Mouse (Mus musculus) liver, embryonic 14.5 days (tissue): ENCODE measurements around the gene Mllt3. TPM values are rescaled to one million over a fixed set of nuclear protein-coding genes. Genes with fewer than 3 reads are reported as not detected.

Source experiments
- ATAC-seq: fragments of 200-750 bp; cut with Nextera tagmentation; 2 replicates; pipeline ENCODE4 v1.8.0; 2017; ENCODE audit warnings: moderate number of reproducible peaks, mild to moderate bottlenecking, moderate library complexity; ENCODE audit not compliant: insufficient read depth
- DNase-seq, 3 experiments: peaks; one replicate each; pipeline ENCODE4 v3.0.0-alpha.2; 2012 to 2013; ENCODE audit warnings: low read depth in 3 of 3, low spot score in 3 of 3
- H3K27ac ChIP-seq: fragments of 300-500 bp; sonication (generic); 2 replicates; pipeline ENCODE4 v1.5.1; 2014; ENCODE audit warnings: moderate library complexity, mild to moderate bottlenecking, control low read depth, inconsistent platforms
- H3K27me3 ChIP-seq: fragments of 300-500 bp; sonication (generic); 2 replicates; pipeline ENCODE4 v1.6.1; 2014; ENCODE audit warnings: mild to moderate bottlenecking, low read length, moderate library complexity; ENCODE audit not compliant: control insufficient read depth, insufficient read depth
- H3K36me3 ChIP-seq: fragments of 300-500 bp; sonication (generic); replicated peaks from 2 replicates; pipeline ENCODE4 v1.6.1; 2014; ENCODE audit warnings: low read depth; ENCODE audit not compliant: control insufficient read depth, insufficient read depth
- H3K4me1 ChIP-seq, 2 experiments: fragments of 200-500 bp in 1 of 2; fragments of 300-500 bp in 1 of 2; sonication (generic) in 1 of 2; replicated peaks; 2 replicates each; pipeline ENCODE4 v1.6.1; 2012 to 2014; ENCODE audit warnings: antibody characterized with exemption in 1 of 2, inconsistent platforms in 1 of 2, low read length in 1 of 2; ENCODE audit not compliant: control insufficient read depth in 2 of 2, insufficient read depth in 2 of 2
- H3K4me2 ChIP-seq: fragments of 300-500 bp; sonication (generic); 2 replicates; pipeline ENCODE4 v1.6.1; 2014; ENCODE audit warnings: low read depth, mild to moderate bottlenecking, control low read depth, moderate library complexity
- H3K4me3 ChIP-seq, 2 experiments: fragments of 200-500 bp in 1 of 2; fragments of 300-500 bp in 1 of 2; sonication (generic) in 1 of 2; 2 replicates each; pipeline ENCODE4 v1.5.1; 2012 to 2014; ENCODE audit warnings: low read depth in 2 of 2, low read length in 2 of 2, mild to moderate bottlenecking in 2 of 2, control low read depth in 1 of 2, inconsistent platforms in 1 of 2, moderate library complexity in 1 of 2; ENCODE audit not compliant: insufficient read depth in 1 of 2
- H3K9ac ChIP-seq: fragments of 300-500 bp; sonication (generic); replicated peaks from 2 replicates; pipeline ENCODE4 v1.6.1; 2014; ENCODE audit warnings: mild to moderate bottlenecking, control low read depth, moderate library complexity
- H3K9me3 ChIP-seq: fragments of 300-500 bp; sonication (generic); 2 replicates; pipeline ENCODE4 v1.6.1; 2016; ENCODE audit warnings: low read length, mixed read lengths; ENCODE audit not compliant: control insufficient read depth
- CTCF ChIP-seq: IDR thresholded peaks from 2 replicates; pipeline ENCODE4 v1.5.1; 2016; ENCODE audit warnings: antibody characterized with exemption, low read depth, control low read depth
- EP300 ChIP-seq: IDR thresholded peaks from 2 replicates; pipeline ENCODE4 v1.6.1; 2016; ENCODE audit warnings: antibody characterized with exemption, low read depth
- WGBS: fragments of 180-500 bp; shearing (Covaris S2); extraction: QIAGEN DNeasy Blood & Tissue Kit; methylation state at CpG from one replicate; pipeline ENCODE4 v1.1.7; 2014; ENCODE audit not compliant: insufficient replicate concordance; 5-methylcytosine and 5-hydroxymethylcytosine counted together
- polyA plus RNA-seq, 2 experiments: library from polyadenylated mRNA; depleted of rRNA in 1 of 2; stranded (reverse) in 1 of 2; unstranded in 1 of 2; fragments of >200 nt; fragmentation: Nextera tagmentation in 1 of 2; extraction: Ambion mirVana in 1 of 2; gene quantifications; 2 replicates each; pipeline versions ENCODE4 v1.2.1 to v1.2.3; 2012 to 2014

Mllt3 gene
- polyA plus RNA-seq, 2 experiments: 52.8 to 87.7 TPM

GRCm38 (mm10) chr4:87930356-87931245 lies 102.6 kb downstream of the Mllt3 start:
- H3K27me3 ChIP-seq: no peaks in the 10 kb centered on the region
- peaks cover 20 to 23% of the 10 kb centered on the region in 2 experiments for H3K4me1 ChIP-seq
- peak overlapping the region; percentile 58 for H3K4me2 ChIP-seq
- TF ChIP-seq CTCF: no peak
- peak; percentile 90 for TF ChIP-seq EP300
- H3K9ac ChIP-seq: peak overlapping the region; percentile 31
- H3K9me3 ChIP-seq: no peaks in the 10 kb centered on the region
- WGBS: 33% methylated on average over 8 of the region's 8 CpGs
- no peaks in the 10 kb centered on the region for H3K36me3 ChIP-seq
- peak overlapping the region; percentile 76 for H3K27ac ChIP-seq
- ATAC-seq: peak; percentile 95
- peak; percentile 68 to 82 (median 78) for DNase-seq
- peak overlapping the region in 1 of 2 experiments; percentile 8; a peak in 1 of 4 replicates for H3K4me3 ChIP-seq

- no peak for TF ChIP-seq EP300
- TF ChIP-seq CTCF: no peak
- Histone ChIP-seq H3K36me3 (no peaks in the 10 kb centered on the region), H3K9me3 (no peaks in the 10 kb centered on the region), H3K4me3 (no peak overlapping the region), H3K4me1 (peaks cover 18 to 20% of the 10 kb centered on the region in 2 experiments), H3K4me2 (no peak overlapping the region), H3K27ac (no peak overlapping the region), H3K27me3 (no peaks in the 10 kb centered on the region), H3K9ac (no peak overlapping the region)
- DNase-seq (no peak), ATAC-seq (no peak)
- whole genome bisulfite sequencing: 68% methylated on average over 3 of the region's 3 CpGs
Observed at GRCm38 (mm10) chr4:87928603-87929199, 104.5 kb downstream of the Mllt3 start.

GRCm38 (mm10) chr4:87927354-87927753 lies 105.8 kb downstream of the Mllt3 start:
- no peaks in the 10 kb centered on the region for H3K9me3 ChIP-seq
- no peak overlapping the region for H3K4me2 ChIP-seq
- no peak for ATAC-seq
- H3K27ac ChIP-seq: no peak overlapping the region
- no peaks in the 10 kb centered on the region for H3K36me3 ChIP-seq
- H3K4me3 ChIP-seq: no peak overlapping the region
- TF ChIP-seq CTCF (no peak), EP300 (no peak)
- 76% methylated on average over 10 of the region's 10 CpGs for WGBS
- no peak overlapping the region for H3K9ac ChIP-seq
- peaks cover 18 to 20% of the 10 kb centered on the region in 2 experiments for H3K4me1 ChIP-seq
- H3K27me3 ChIP-seq: no peaks in the 10 kb centered on the region
- no peak for DNase-seq

- Histone ChIP-seq H3K27me3 (no peaks in the 10 kb centered on the region), H3K4me1 (no peaks in the 10 kb centered on the region), H3K9ac (no peak overlapping the region), H3K4me2 (no peak overlapping the region), H3K36me3 (no peaks in the 10 kb centered on the region), H3K4me3 (no peak overlapping the region), H3K9me3 (no peaks in the 10 kb centered on the region), H3K27ac (no peak overlapping the region)
- 71% methylated on average over 8 of the region's 8 CpGs for WGBS
- no peak for ATAC-seq
- DNase-seq: no peak
- no peak for TF ChIP-seq CTCF
- no peak for TF ChIP-seq EP300
Observed at GRCm38 (mm10) chr4:87920664-87921063, 112.5 kb downstream of the Mllt3 start.
